Mouse (Mus musculus) midbrain, embryonic 15.5 days (tissue): ENCODE data around the gene Cmtm6. TPM values are rescaled to one million over a fixed set of nuclear protein-coding genes. Genes with fewer than 3 reads are reported as not detected.
"Not testable (repeated sequence)": the region's sequence is repeated elsewhere in the genome, so short reads cannot be mapped to it uniquely, and the experiment has no call there.

Experiments
- ATAC-seq: fragments of 200-750 bp; cut with Nextera tagmentation; replicated peaks from 2 replicates; pipeline ENCODE4 v1.8.0; 2017; ENCODE audit warnings: moderate TSS enrichment
- H3K27ac ChIP-seq: fragments of 300-500 bp; sonication (generic); 2 replicates; pipeline ENCODE4 v1.5.1; 2015; ENCODE audit warnings: mild to moderate bottlenecking, inconsistent platforms
- H3K27me3 ChIP-seq: fragments of 300-500 bp; sonication (generic); replicated peaks from 2 replicates; pipeline ENCODE4 v1.6.1; 2015; ENCODE audit warnings: inconsistent platforms
- H3K36me3 ChIP-seq: fragments of 300-500 bp; sonication (generic); replicated peaks from 2 replicates; pipeline ENCODE4 v1.6.1; 2015; ENCODE audit warnings: inconsistent platforms
- H3K4me1 ChIP-seq: fragments of 300-500 bp; sonication (generic); 2 replicates; pipeline ENCODE4 v1.6.1; 2015; ENCODE audit warnings: inconsistent platforms
- H3K4me2 ChIP-seq: fragments of 300-500 bp; sonication (generic); 2 replicates; pipeline ENCODE4 v1.6.1; 2015; ENCODE audit warnings: inconsistent platforms, mild to moderate bottlenecking, moderate library complexity
- H3K4me3 ChIP-seq: fragments of 300-500 bp; sonication (generic); 2 replicates; pipeline ENCODE4 v1.5.1; 2015; ENCODE audit warnings: mild to moderate bottlenecking, inconsistent platforms
- H3K9ac ChIP-seq: fragments of 300-500 bp; sonication (generic); 2 replicates; pipeline ENCODE4 v1.6.1; 2015; ENCODE audit warnings: mild to moderate bottlenecking, inconsistent platforms
- H3K9me3 ChIP-seq: fragments of 300-500 bp; sonication (generic); 2 replicates; pipeline ENCODE4 v1.6.1; 2016; ENCODE audit warnings: inconsistent platforms
- WGBS: fragments of 180-500 bp; shearing (Covaris S2); methylation state at CpG from one replicate; pipeline ENCODE4 v1.1.7; 2015; ENCODE audit warnings: mixed read lengths; 5-methylcytosine and 5-hydroxymethylcytosine counted together
- polyA plus RNA-seq: library from polyadenylated mRNA; unstranded; fragments of >200 nt; fragmentation: Nextera tagmentation; extraction: Ambion mirVana; gene quantifications from 2 replicates; pipeline ENCODE4 v1.2.1, GENCODE M21; 2015

Cmtm6 gene
- polyA plus RNA-seq, result 18.3 TPM in 2 replicates

DNA sequence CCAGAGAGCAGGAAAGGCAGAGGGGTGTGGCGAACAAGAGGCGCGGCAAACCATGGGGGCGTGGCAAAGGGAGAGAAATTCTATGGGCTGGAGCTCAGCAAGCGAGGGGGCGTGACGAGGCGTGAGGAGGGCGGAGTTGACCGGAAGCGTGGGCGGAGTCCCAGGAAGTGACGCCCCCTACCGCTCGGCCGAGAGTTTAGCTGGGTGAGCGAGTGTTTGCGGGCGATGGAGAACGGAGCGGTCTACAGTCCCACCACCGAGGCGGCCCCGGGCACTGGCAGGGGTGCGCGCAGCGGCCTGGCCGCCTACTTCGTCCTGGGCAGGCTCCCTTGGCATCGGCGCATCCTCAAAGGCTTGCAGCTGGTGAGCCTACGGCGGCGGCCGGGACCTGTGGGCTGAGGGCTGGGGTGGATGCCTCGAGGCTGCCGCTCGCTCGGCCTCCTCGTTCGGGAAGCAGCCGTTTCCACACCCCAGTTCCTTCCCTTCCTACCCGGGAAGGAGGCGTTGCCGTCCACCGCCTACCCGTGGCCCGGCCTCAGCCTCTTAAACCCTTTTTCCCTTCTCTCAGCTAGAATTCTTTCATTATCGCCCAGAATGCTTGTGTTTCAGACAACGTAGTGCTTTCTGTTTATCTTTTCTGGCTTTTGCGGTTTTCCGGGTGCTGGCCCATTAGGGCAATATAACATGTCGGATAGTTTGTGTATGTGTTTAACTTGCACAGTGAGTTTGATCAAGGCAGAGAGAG, at the start of gene Cmtm6:
Cmtm6 (plus strand) TSS at position 106 of the 745 bp plus-strand sequence.
- peak within 1 kb of the TSS; percentile 85 for H3K9ac ChIP-seq
- H3K36me3 ChIP-seq, result no peaks in the 10 kb centered on the region
- H3K4me3 ChIP-seq, result peak within 1 kb of the TSS; percentile 88

GRCm38 (mm10) chr9:114682193-114682592, 48.7 kb upstream of the Cmtm6 start:
- WGBS, result 83% methylated on average over 4 of the region's 4 CpGs
- H3K27me3 ChIP-seq, result no peaks in the 10 kb centered on the region
- H3K27ac ChIP-seq, result no peak overlapping the region
- no peaks in the 10 kb centered on the region for H3K36me3 ChIP-seq
- H3K9ac ChIP-seq, result no peak overlapping the region
- ATAC-seq, result no peak
- peaks cover 3% of the 10 kb centered on the region; the same call in 1 of the 2 replicates for H3K4me1 ChIP-seq
- H3K4me3 ChIP-seq, result no peak overlapping the region
- H3K4me2 ChIP-seq, result no peak overlapping the region
- no peaks in the 10 kb centered on the region for H3K9me3 ChIP-seq

More for the DNA sequence above, at the start of gene Cmtm6:
- Histone ChIP-seq H3K4me2 (peak within 1 kb of the TSS; percentile 78), H3K27ac (peak within 1 kb of the TSS; percentile 84), H3K4me1 (peaks cover 12% of the 10 kb centered on the region), H3K27me3 (no peaks in the 10 kb centered on the region), H3K9me3 (no peaks in the 10 kb centered on the region)
- peak; percentile 90 for ATAC-seq
- WGBS, result under 1% methylated on average over 53 of the region's 53 CpGs

- Histone ChIP-seq H3K27me3 (no peaks in the 10 kb centered on the region), H3K9ac (no peak overlapping the region), H3K4me2 (no peak overlapping the region), H3K4me1 (peaks cover 30% of the 10 kb centered on the region), H3K27ac (no peak overlapping the region), H3K36me3 (no peaks in the 10 kb centered on the region; the same call in 1 of the 2 replicates), H3K4me3 (no peak overlapping the region), H3K9me3 (no peaks in the 10 kb centered on the region)
- WGBS, result 88% methylated on average over 7 of the region's 7 CpGs
- ATAC-seq, result no peak
Measured at GRCm38 (mm10) chr9:114686245-114686644, 44.7 kb upstream of the Cmtm6 start.

DNA sequence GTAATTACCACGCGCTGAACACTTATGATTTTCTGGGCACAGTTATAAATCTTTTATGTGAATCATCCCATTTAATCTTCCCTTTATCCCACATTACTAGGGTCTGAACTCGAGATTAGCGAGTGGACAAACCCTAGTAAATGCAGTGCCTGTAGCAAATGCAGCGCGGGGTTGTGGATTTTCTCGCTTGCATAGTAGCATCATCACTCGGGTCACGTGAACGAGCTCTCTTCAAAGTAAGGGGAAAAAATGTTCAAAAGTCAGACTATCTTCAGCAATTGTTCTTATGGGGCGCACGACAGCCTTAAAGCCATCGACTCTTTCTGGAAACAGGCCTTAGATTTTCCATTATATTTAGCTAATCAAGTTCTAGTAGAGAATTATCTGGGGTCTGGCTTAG, 43.3 kb upstream of the Cmtm6 start:
- Histone ChIP-seq H3K27me3 (no peaks in the 10 kb centered on the region), H3K9ac (peak overlapping the region; percentile 90), H3K9me3 (no peaks in the 10 kb centered on the region), H3K36me3 (peaks cover 5% of the 10 kb centered on the region; the same call in 1 of the 2 replicates), H3K27ac (peak overlapping the region; percentile 97), H3K4me3 (peak overlapping the region; percentile 89), H3K4me2 (peak overlapping the region; percentile 61), H3K4me1 (peaks cover 38% of the 10 kb centered on the region)
- WGBS, result 70% methylated on average over 13 of the region's 13 CpGs
- ATAC-seq, result no peak

DNA sequence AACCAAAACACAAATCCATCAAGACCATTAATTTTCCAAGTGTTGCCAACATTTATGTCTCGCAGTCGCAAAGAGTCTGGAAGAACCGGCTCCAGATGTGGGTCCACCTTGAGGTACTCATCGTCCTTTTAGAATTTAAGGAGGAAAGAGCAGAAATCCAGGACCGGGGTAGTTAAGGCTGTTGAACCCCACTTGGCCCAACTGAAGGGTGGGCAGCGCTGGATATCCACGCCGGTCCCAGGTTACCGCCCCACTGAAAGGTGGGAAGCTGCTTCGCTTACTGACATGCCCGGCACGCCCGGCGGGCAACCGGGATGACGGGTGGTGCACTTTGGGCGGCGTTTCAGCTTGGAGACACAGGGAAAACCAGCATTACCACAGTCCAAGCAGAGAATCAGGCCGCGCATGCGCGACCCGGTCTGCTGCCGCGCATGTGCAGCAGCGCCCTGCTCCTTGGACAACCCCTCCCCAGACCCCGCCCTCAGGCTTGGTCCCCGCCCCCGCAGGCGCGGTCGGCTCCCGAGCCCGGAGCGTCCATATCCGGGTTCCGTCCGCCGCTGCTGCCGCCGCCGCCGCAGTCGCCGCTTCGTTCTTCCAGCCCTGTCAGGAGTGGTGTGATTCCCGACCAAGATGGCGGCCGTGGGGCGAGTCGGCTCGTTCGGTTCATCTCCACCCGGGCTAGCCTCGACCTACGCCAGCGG, 42.5 kb upstream of the Cmtm6 start, which contains the start of gene Dync1li1:
Dync1li1 (plus strand) TSS at position 539 of the 701 bp plus-strand sequence.
- no peaks in the 10 kb centered on the region for H3K9me3 ChIP-seq
- ATAC-seq, result peak; percentile 96
- H3K36me3 ChIP-seq, result peaks cover 9% of the 10 kb centered on the region; the same call in 1 of the 2 replicates
- H3K4me2 ChIP-seq, result peak within 1 kb of the TSS; percentile 61
- H3K27ac ChIP-seq, result peak within 1 kb of the TSS; percentile 97
- H3K4me1 ChIP-seq, result peaks cover 38% of the 10 kb centered on the region
- H3K9ac ChIP-seq, result peak within 1 kb of the TSS; percentile 90
- H3K27me3 ChIP-seq, result no peaks in the 10 kb centered on the region
- peak within 1 kb of the TSS; percentile 89 for H3K4me3 ChIP-seq
- under 1% methylated on average over 57 of the region's 57 CpGs for WGBS

- peak overlapping the region; percentile 89 for H3K4me3 ChIP-seq
- H3K27me3 ChIP-seq, result no peaks in the 10 kb centered on the region
- peaks cover 38% of the 10 kb centered on the region for H3K4me1 ChIP-seq
- no peaks in the 10 kb centered on the region for H3K9me3 ChIP-seq
- H3K36me3 ChIP-seq, result peaks cover 9% of the 10 kb centered on the region; the same call in 1 of the 2 replicates
- WGBS, result under 1% methylated on average over 50 of the region's 50 CpGs
- peak overlapping the region; percentile 90 for H3K9ac ChIP-seq
- peak overlapping the region; percentile 97 for H3K27ac ChIP-seq
- H3K4me2 ChIP-seq, result peak overlapping the region; percentile 61
- ATAC-seq, result peak; percentile 71
Measured at GRCm38 (mm10) chr9:114688953-114689407, 41.9 kb upstream of the Cmtm6 start.

DNA sequence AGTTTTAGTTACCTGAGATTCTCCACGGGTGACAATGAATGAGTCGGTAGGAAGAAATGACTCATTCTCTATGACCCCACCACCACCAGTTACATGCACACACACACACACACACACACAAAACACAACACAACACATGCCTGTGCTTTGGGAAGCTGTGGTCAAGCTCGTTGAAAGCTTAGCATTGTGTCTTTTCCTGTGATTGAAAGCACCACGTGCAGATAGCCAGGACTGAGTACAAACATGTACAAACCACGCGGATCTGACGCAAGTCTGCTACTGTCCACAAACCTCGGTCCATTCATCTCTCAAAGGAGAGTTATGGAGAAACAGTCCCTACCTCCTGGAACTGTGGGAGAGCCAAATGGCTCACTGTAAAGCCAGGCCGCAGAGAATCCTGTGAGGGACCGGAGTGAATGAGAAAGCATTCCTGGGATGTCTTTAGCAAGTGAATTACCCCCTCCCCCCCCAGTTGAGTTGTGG, 40.8 kb upstream of the Cmtm6 start:
- WGBS, result 10% methylated on average over 10 of the region's 10 CpGs
- Histone ChIP-seq H3K27ac (0 out of 2 replicates have a peak overlapping the region, but pooled peaks have one; percentile 97), H3K36me3 (peaks cover 11% of the 10 kb centered on the region; the same call in 1 of the 2 replicates), H3K27me3 (no peaks in the 10 kb centered on the region), H3K4me2 (peak overlapping the region; percentile 61), H3K9me3 (no peaks in the 10 kb centered on the region), H3K4me3 (peak overlapping the region; percentile 89), H3K4me1 (peaks cover 38% of the 10 kb centered on the region), H3K9ac (peak overlapping the region; percentile 90)
- no peak for ATAC-seq

DNA sequence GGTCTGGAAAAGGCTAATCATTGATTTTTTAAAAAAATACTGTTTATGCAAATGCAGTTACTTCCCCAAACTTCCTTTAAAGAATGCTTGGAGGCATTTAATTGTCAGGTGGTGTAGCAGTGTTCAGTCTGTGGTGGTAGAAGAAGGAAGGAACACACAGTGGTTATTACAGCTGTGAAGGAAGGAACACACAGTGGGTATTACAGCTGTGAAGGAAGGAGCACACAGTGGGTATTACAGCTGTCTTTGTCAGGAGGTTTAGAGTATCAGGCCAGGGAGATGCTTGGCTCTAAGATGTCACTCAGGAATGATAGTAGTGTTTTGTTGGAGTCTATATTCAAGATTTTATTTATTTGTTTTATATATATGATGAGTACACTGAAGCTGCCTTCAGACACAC, 39.8 kb upstream of the Cmtm6 start:
- no peaks in the 10 kb centered on the region for H3K9me3 ChIP-seq
- H3K4me2 ChIP-seq, result peak overlapping the region; percentile 61; the same call in 1 of the 2 replicates
- H3K4me3 ChIP-seq, result no peak overlapping the region
- H3K27ac ChIP-seq, result no peak overlapping the region
- no peak for ATAC-seq
- H3K36me3 ChIP-seq, result peaks cover 11% of the 10 kb centered on the region; the same call in 1 of the 2 replicates
- H3K9ac ChIP-seq, result no peak overlapping the region
- H3K27me3 ChIP-seq, result no peaks in the 10 kb centered on the region
- peaks cover 38% of the 10 kb centered on the region for H3K4me1 ChIP-seq

- ATAC-seq, H3K27me3 ChIP-seq, H3K9ac ChIP-seq, H3K4me2 ChIP-seq, H3K9me3 ChIP-seq, H3K4me3 ChIP-seq, H3K27ac ChIP-seq: not testable (repeated sequence)
- 97% methylated on average over 8 of the region's 8 CpGs for WGBS
- Histone ChIP-seq H3K36me3 (peaks cover 11% of the 10 kb centered on the region; the same call in 1 of the 2 replicates), H3K4me1 (peaks cover 15% of the 10 kb centered on the region)
Measured at GRCm38 (mm10) chr9:114695662-114696061, 35.3 kb upstream of the Cmtm6 start.

GRCm38 (mm10) chr9:114697072-114697471, 33.8 kb upstream of the Cmtm6 start:
- H3K9me3 ChIP-seq, result no peaks in the 10 kb centered on the region
- WGBS, result 93% methylated on average over 4 of the region's 4 CpGs
- H3K27ac ChIP-seq, result no peak overlapping the region
- H3K36me3 ChIP-seq, result peaks cover 11% of the 10 kb centered on the region; the same call in 1 of the 2 replicates
- no peak for ATAC-seq
- H3K27me3 ChIP-seq, result no peaks in the 10 kb centered on the region
- peaks cover 4% of the 10 kb centered on the region; the same call in 1 of the 2 replicates for H3K4me1 ChIP-seq
- H3K9ac ChIP-seq, result no peak overlapping the region
- H3K4me3 ChIP-seq, result no peak overlapping the region
- H3K4me2 ChIP-seq, result no peak overlapping the region

DNA sequence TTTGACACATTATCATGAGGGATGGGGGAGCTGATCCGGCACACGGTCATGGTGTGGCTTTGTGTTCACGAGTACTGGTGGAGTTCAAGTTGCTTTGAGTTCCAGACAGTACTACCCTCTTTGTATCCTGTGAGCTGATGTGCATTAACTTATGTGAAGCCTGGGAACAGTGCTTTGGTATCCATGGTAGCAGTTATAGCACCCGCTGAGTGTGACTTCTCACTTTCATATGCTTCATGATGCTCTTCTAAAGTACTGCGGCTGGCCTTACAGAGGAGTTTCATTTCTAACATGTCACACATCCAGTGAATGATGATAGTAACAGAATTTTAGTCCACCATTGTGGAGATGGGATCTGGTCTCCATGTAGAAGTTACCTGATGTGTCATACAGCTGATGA, 33.0 kb upstream of the Cmtm6 start:
- 93% methylated on average over 5 of the region's 5 CpGs for WGBS
- Histone ChIP-seq H3K4me3 (no peak overlapping the region), H3K9me3 (no peaks in the 10 kb centered on the region), H3K36me3 (peaks cover 3% of the 10 kb centered on the region; the same call in 1 of the 2 replicates), H3K9ac (no peak overlapping the region), H3K27ac (no peak overlapping the region), H3K4me2 (no peak overlapping the region), H3K4me1 (no peaks in the 10 kb centered on the region), H3K27me3 (no peaks in the 10 kb centered on the region)
- ATAC-seq, result no peak

GRCm38 (mm10) chr9:114699262-114699661, 31.7 kb upstream of the Cmtm6 start:
- Histone ChIP-seq H3K9ac (no peak overlapping the region), H3K36me3 (0 out of 2 replicates have a peak, but pooled peaks cover 2% of the 10 kb centered on the region), H3K27me3 (no peaks in the 10 kb centered on the region), H3K4me1 (no peaks in the 10 kb centered on the region), H3K4me3 (no peak overlapping the region), H3K4me2 (no peak overlapping the region), H3K27ac (no peak overlapping the region), H3K9me3 (no peaks in the 10 kb centered on the region)
- no peak for ATAC-seq
- 71% methylated on average over 6 of the region's 6 CpGs for WGBS
